Mouse (Mus musculus): Measurements from ENCODE around the gene Ankrd2.

- no peak for TF ChIP-seq CTCF (IDR thresholded peaks at IDR 0.05; ENCODE audit: low read depth, low read length)
- no peak for TF ChIP-seq GATA1 (IDR thresholded peaks at IDR 0.05; ENCODE audit: borderline replicate concordance, low read length)
- TF ChIP-seq TAL1 (conservative IDR thresholded peaks at IDR 0.05; ENCODE audit: low read depth, low read length): no peak
- TF ChIP-seq GATA2 (IDR thresholded peaks at IDR 0.05; ENCODE audit: borderline replicate concordance, low read depth, low read length): no peak
These were observed 42.3 kb upstream of the Ankrd2 start for GRCm38 (mm10) chr19:41993484-41993883.
